Mouse (Mus musculus) retina, postnatal 7 days (tissue): ENCODE measurements around the gene Pgc.

Experiments
- DNase-seq: peaks from one replicate; pipeline ENCODE4 v3.0.0-alpha.2; 2012; ENCODE audit warnings: low read depth, low spot score

Gene Pgc

GRCm38 (mm10) chr17:47726566-47726965, at the start of gene Pgc:
Pgc (plus strand) TSS chr17:47726842.
- no peak for DNase-seq

GRCm38 (mm10) chr17:47678238-47678637, 48.4 kb upstream of the Pgc start:
- DNase-seq, result no peak

- DNase-seq, result no peak
Measured at GRCm38 (mm10) chr17:47678702-47679101, 47.9 kb upstream of the Pgc start.

- no peak for DNase-seq
Measured at GRCm38 (mm10) chr17:47682836-47683235, 43.8 kb upstream of the Pgc start.

GRCm38 (mm10) chr17:47687409-47688343, 39.0 kb upstream of the Pgc start:
- DNase-seq, result peak; percentile 94

- no peak for DNase-seq
Measured at GRCm38 (mm10) chr17:47688344-47688607, 38.4 kb upstream of the Pgc start, which contains the start of gene Tomm6. Tomm6 (minus strand) TSS chr17:47688386.

- no peak for DNase-seq
Measured at GRCm38 (mm10) chr17:47688608-47689575, 37.8 kb upstream of the Pgc start, which contains the start of gene Frs3. Frs3 (plus strand) TSS chr17:47689030.

- no peak for DNase-seq
Measured at GRCm38 (mm10) chr17:47689894-47690293, 36.7 kb upstream of the Pgc start.

GRCm38 (mm10) chr17:47691650-47692049, 35.0 kb upstream of the Pgc start:
- DNase-seq, result no peak

GRCm38 (mm10) chr17:47693671-47694441, 32.8 kb upstream of the Pgc start:
- no peak for DNase-seq

- no peak for DNase-seq
Measured at GRCm38 (mm10) chr17:47694442-47694502, 32.4 kb upstream of the Pgc start, which contains the start of gene Gm21981. Gm21981 (minus strand) TSS chr17:47694455.

- peak; percentile 98 for DNase-seq
Measured at GRCm38 (mm10) chr17:47694503-47695336, 31.9 kb upstream of the Pgc start, which contains the start of gene Prickle4. Prickle4 (minus strand) TSS chr17:47694736.

GRCm38 (mm10) chr17:47695337-47695710, 31.3 kb upstream of the Pgc start:
- DNase-seq, result no peak

- DNase-seq, result no peak
Measured at GRCm38 (mm10) chr17:47698156-47698555, 28.5 kb upstream of the Pgc start.

GRCm38 (mm10) chr17:47699055-47699454, 27.6 kb upstream of the Pgc start:
- DNase-seq, result no peak

GRCm38 (mm10) chr17:47701793-47702192, 24.8 kb upstream of the Pgc start:
- no peak for DNase-seq

- DNase-seq, result no peak
Measured at GRCm38 (mm10) chr17:47702548-47703345, 23.9 kb upstream of the Pgc start.

- no peak for DNase-seq
Measured at GRCm38 (mm10) chr17:47703556-47703955, 23.1 kb upstream of the Pgc start.

GRCm38 (mm10) chr17:47704692-47705091, 21.9 kb upstream of the Pgc start:
- DNase-seq, result no peak

GRCm38 (mm10) chr17:47706196-47706595, 20.4 kb upstream of the Pgc start:
- no peak for DNase-seq
